In genomic region chr4:135113656-135114055, GRCm38 (mm10) we compare ENCODE assay signal across 29 mouse cellular contexts. TPM values are rescaled to one million over a fixed set of nuclear protein-coding genes. Genes with fewer than 3 reads are reported as not detected.
"Had no signal": no experiment of that assay in that cellular context is flagged by ENCODE, and none has a peak within 500 bp of the region (broad histone marks: within the 10 kb centered on the region; RNA-seq: fewer than 3 reads in every experiment).

No protein-coding gene starts in this region.

- H3K4me1 ChIP-seq: forebrain, embryonic 12.5 days; forebrain, embryonic 13.5 days; forebrain, embryonic 15.5 days; heart, embryonic 12.5 days had no signal

- H3K4me2 ChIP-seq: embryonic facial prominence, embryonic 12.5 days; embryonic facial prominence, embryonic 13.5 days; forebrain, embryonic 12.5 days; forebrain, embryonic 13.5 days; forebrain, embryonic 15.5 days; heart, embryonic 11.5 days; heart, embryonic 12.5 days had no signal

- H3K9me3 ChIP-seq: forebrain, embryonic 15.5 days had no signal

- H3K9ac ChIP-seq: embryonic facial prominence, embryonic 12.5 days; embryonic facial prominence, embryonic 13.5 days; forebrain, embryonic 12.5 days; forebrain, embryonic 13.5 days; forebrain, embryonic 15.5 days; forebrain, postnatal 0 days; heart, embryonic 12.5 days had no signal

- H3K4me3 ChIP-seq: embryonic facial prominence, embryonic 12.5 days; embryonic facial prominence, embryonic 13.5 days; erythroblast, embryonic 14.5 days; forebrain, embryonic 10.5 days; forebrain, embryonic 12.5 days; forebrain, embryonic 13.5 days; forebrain, embryonic 15.5 days; gastrocnemius, adult 2 months; heart, adult 2 months; heart, embryonic 10.5 days; heart, embryonic 12.5 days had no signal

- H3K27ac ChIP-seq: embryonic facial prominence, embryonic 12.5 days; embryonic facial prominence, embryonic 13.5 days; forebrain, embryonic 10.5 days; forebrain, embryonic 12.5 days; forebrain, embryonic 13.5 days; forebrain, embryonic 15.5 days; gastrocnemius, adult 2 months; heart, adult 2 months; heart, embryonic 10.5 days had no signal

- H3K27me3 ChIP-seq: embryonic facial prominence, embryonic 12.5 days; forebrain, embryonic 13.5 days; forebrain, embryonic 15.5 days had no signal

- ATAC-seq: forebrain, embryonic 13.5 days; forebrain, embryonic 14.5 days; forebrain, embryonic 15.5 days; forebrain, embryonic 16.5 days; forebrain, postnatal 0 days had no signal

- DNase-seq: cerebellum, adult 9-11 months; cerebellum, postnatal 10 days; cerebellum, postnatal 14 days; cerebellum, postnatal 25 days; cerebellum, postnatal 36 days; embryo, embryonic 11 days; forebrain, postnatal 0 days; gastrocnemius, adult 2 months; gastrocnemius, postnatal 10 days; gastrocnemius, postnatal 14 days; gastrocnemius, postnatal 25 days; gastrocnemius, postnatal 36 days; heart, adult 11 months; heart, adult 18-20 months; heart, adult 2 months had no signal

- H3K36me3 ChIP-seq: embryonic facial prominence, embryonic 12.5 days; embryonic facial prominence, embryonic 13.5 days; forebrain, embryonic 10.5 days; forebrain, embryonic 12.5 days; forebrain, embryonic 15.5 days; heart, embryonic 10.5 days; heart, embryonic 12.5 days had no signal

RNA-seq across cellular contexts. Expression of gene Runx3, which starts 6.8 kb away (rescaled TPM):
- total RNA-seq: forebrain, postnatal 0 days had no signal
- polyA plus RNA-seq: cortical plate, adult 2 months; forebrain, embryonic 13.5 days; forebrain, embryonic 14.5 days; forebrain, embryonic 15.5 days; forebrain, embryonic 16.5 days; forebrain, postnatal 0 days; frontal cortex, adult 2 months; heart, embryonic 11.5 days had no signal
